Mouse (Mus musculus) cerebellum, postnatal 10 days (tissue): Measurements from ENCODE around the gene Atrnl1.

Source experiments
- DNase-seq, 2 experiments: peaks; one replicate each; pipeline ENCODE4 v3.0.0; 2021; ENCODE audit warnings: mixed read lengths in 2 of 2

The Atrnl1 gene

GRCm38 (mm10) chr19:57610476-57611261 is at the start of gene Atrnl1:
TSS of gene Atrnl1 (plus strand) at chr19:57611034.
- DNase-seq, result peak; percentile 92 to 96

GRCm38 (mm10) chr19:57561486-57561885 is 49.3 kb upstream of the Atrnl1 start:
- no peak for DNase-seq

- DNase-seq, result peak in 1 of 2 experiments; percentile 40
Measured at GRCm38 (mm10) chr19:57569040-57569439, 41.8 kb upstream of the Atrnl1 start.

- peak; percentile 16 to 41 for DNase-seq
Measured at GRCm38 (mm10) chr19:57572360-57573237, 38.2 kb upstream of the Atrnl1 start.

GRCm38 (mm10) chr19:57573470-57573869 is 37.4 kb upstream of the Atrnl1 start:
- DNase-seq, result no peak

GRCm38 (mm10) chr19:57575027-57575426 is 35.8 kb upstream of the Atrnl1 start:
- DNase-seq, result no peak

GRCm38 (mm10) chr19:57576836-57577235 is 34.0 kb upstream of the Atrnl1 start:
- no peak for DNase-seq

GRCm38 (mm10) chr19:57577256-57577655 is 33.6 kb upstream of the Atrnl1 start:
- no peak for DNase-seq

GRCm38 (mm10) chr19:57580962-57581361 is 29.9 kb upstream of the Atrnl1 start:
- DNase-seq, result peak; percentile 78 to 85

GRCm38 (mm10) chr19:57585231-57585792 is 25.5 kb upstream of the Atrnl1 start:
- DNase-seq, result no peak

- DNase-seq, result no peak
Measured at GRCm38 (mm10) chr19:57586172-57586571, 24.7 kb upstream of the Atrnl1 start.

GRCm38 (mm10) chr19:57589516-57589915 is 21.3 kb upstream of the Atrnl1 start:
- DNase-seq, result no peak

GRCm38 (mm10) chr19:57590895-57591294 is 19.9 kb upstream of the Atrnl1 start:
- no peak for DNase-seq

GRCm38 (mm10) chr19:57591631-57592030 is 19.2 kb upstream of the Atrnl1 start:
- DNase-seq, result peak; percentile 44 to 49

GRCm38 (mm10) chr19:57592355-57592754 is 18.5 kb upstream of the Atrnl1 start:
- no peak for DNase-seq

GRCm38 (mm10) chr19:57599126-57599525 is 11.7 kb upstream of the Atrnl1 start:
- no peak for DNase-seq

- no peak for DNase-seq
Measured at GRCm38 (mm10) chr19:57600233-57600929, 10.5 kb upstream of the Atrnl1 start.

GRCm38 (mm10) chr19:57600930-57601328 is 9.9 kb upstream of the Atrnl1 start:
- DNase-seq, result no peak

GRCm38 (mm10) chr19:57603593-57603992 is 7.2 kb upstream of the Atrnl1 start:
- DNase-seq, result no peak

- DNase-seq, result no peak
Measured at GRCm38 (mm10) chr19:57605941-57606340, 4.9 kb upstream of the Atrnl1 start.

GRCm38 (mm10) chr19:57606351-57606750 is 4.5 kb upstream of the Atrnl1 start:
- no peak for DNase-seq

GRCm38 (mm10) chr19:57609361-57610057 is 1.3 kb upstream of the Atrnl1 start:
- DNase-seq, result peak; percentile 27 to 44
